Mouse (Mus musculus): ENCODE results near the gene Zfp956. TPM values are rescaled to one million over a fixed set of nuclear protein-coding genes. Genes with fewer than 3 reads are reported as not detected.

Gene Zfp956
- polyA plus RNA-seq (2012; rRNA removed) = 3.9 and 4.2 TPM in 2 replicates

GRCm38 (mm10) chr6:47953191-47953726 is at the start of gene Zfp956:
TSS of gene Zfp956 (plus strand) at chr6:47953390.

GRCm38 (mm10) chr6:47920447-47921340 is 32.5 kb upstream of the Zfp956 start, which contains the start of gene Zfp212:
TSS of gene Zfp212 (plus strand) at chr6:47920476.

Other genes starting within 250 kb of the Zfp956 start
- gene Pdia4, start 140.0 kb upstream of the Zfp956 start, polyA plus RNA-seq (2012; rRNA removed) = 47.7 and 51.4 TPM in 2 replicates
- 0.16 and 0.18 TPM in 2 replicates for gene Zfp786, start 122.5 kb upstream of the Zfp956 start, polyA plus RNA-seq (2012; rRNA removed)
- gene Zfp398, start 117.7 kb upstream of the Zfp956 start, polyA plus RNA-seq (2012; rRNA removed) = 1.7 TPM in 2 replicates
- gene Zfp282, start 76.2 kb upstream of the Zfp956 start, polyA plus RNA-seq (2012; rRNA removed) = 2.3 TPM in 2 replicates
- gene Zfp212, start 32.9 kb upstream of the Zfp956 start, polyA plus RNA-seq (2012; rRNA removed) = 4.3 and 5.1 TPM in 2 replicates
- gene Zfp777, start 95.5 kb downstream of the Zfp956 start, polyA plus RNA-seq (2012; rRNA removed) = 3.0 and 3.8 TPM in 2 replicates
- 4.8 and 5.1 TPM in 2 replicates for gene Zfp746, start 133.2 kb downstream of the Zfp956 start, polyA plus RNA-seq (2012; rRNA removed)